Mouse (Mus musculus) brain, embryonic 14.5 days (tissue): Measurements from ENCODE around the gene Tuba1b. TPM values are rescaled to one million over a fixed set of nuclear protein-coding genes. Genes with fewer than 3 reads are reported as not detected.

Experiments
- DNase-seq: peaks from one replicate; pipeline ENCODE4 v3.0.0-alpha.2; 2011; ENCODE audit warnings: low read depth
- CTCF ChIP-seq: fragments of 200-500 bp; IDR thresholded peaks from 2 replicates; pipeline ENCODE4 v1.5.1; 2012; ENCODE audit warnings: inconsistent platforms, mild to moderate bottlenecking, moderate library complexity, borderline replicate concordance; ENCODE audit not compliant: insufficient read depth, insufficient read length; ENCODE audit errors: extremely low read depth
- POLR2A ChIP-seq: fragments of 200-500 bp; IDR thresholded peaks from 2 replicates; pipeline ENCODE4 v1.6.1; 2012; ENCODE audit warnings: mild to moderate bottlenecking, inconsistent platforms, borderline replicate concordance; ENCODE audit not compliant: poor library complexity, insufficient read depth, insufficient read length, severe bottlenecking; ENCODE audit errors: extremely low read depth
- polyA plus RNA-seq: library from polyadenylated mRNA; depleted of rRNA; stranded (reverse); fragments of >200 nt; gene quantifications from 2 replicates; pipeline ENCODE4 v1.2.3, GENCODE M21; 2012

Tuba1b gene
- polyA plus RNA-seq, 1 experiment: 2,160 TPM

- TF ChIP-seq POLR2A: no peak
- no peak for TF ChIP-seq CTCF
- DNase-seq: peak; percentile 96
Measured at GRCm38 (mm10) chr15:98971111-98971510, 36.7 kb upstream of the Tuba1b start.

- peak; percentile 74 for DNase-seq
- no peak for TF ChIP-seq CTCF
- no peak for TF ChIP-seq POLR2A
Measured at GRCm38 (mm10) chr15:98969372-98970101, 35.2 kb upstream of the Tuba1b start.

- TF ChIP-seq POLR2A (no peak), CTCF (no peak)
- DNase-seq: peak; percentile 98
Measured at GRCm38 (mm10) chr15:98968701-98969371, 34.5 kb upstream of the Tuba1b start.

- no peak for DNase-seq
- TF ChIP-seq POLR2A (no peak), CTCF (no peak)
Measured at GRCm38 (mm10) chr15:98959531-98959930, 25.2 kb upstream of the Tuba1b start.

GRCm38 (mm10) chr15:98958901-98959420 lies 24.6 kb upstream of the Tuba1b start:
- no peak for TF ChIP-seq POLR2A
- TF ChIP-seq CTCF: no peak
- DNase-seq: no peak

- no peak for TF ChIP-seq POLR2A
- TF ChIP-seq CTCF: no peak
- DNase-seq: no peak
Measured at GRCm38 (mm10) chr15:98957475-98957874, 23.1 kb upstream of the Tuba1b start.

GRCm38 (mm10) chr15:98956000-98956399 lies 21.6 kb upstream of the Tuba1b start:
- DNase-seq: peak; percentile 61
- TF ChIP-seq CTCF: no peak
- TF ChIP-seq POLR2A: no peak

- peak; percentile 78 for DNase-seq
- TF ChIP-seq CTCF (no peak), POLR2A (no peak)
Measured at GRCm38 (mm10) chr15:98955324-98955723, 21.0 kb upstream of the Tuba1b start.

- TF ChIP-seq POLR2A: peak; percentile 15; the same call in 1 of the 2 replicates
- no peak for TF ChIP-seq CTCF
Measured at GRCm38 (mm10) chr15:98954425-98955253, 20.3 kb upstream of the Tuba1b start.

GRCm38 (mm10) chr15:98953401-98954356 lies 19.3 kb upstream of the Tuba1b start, which contains the start of the genes Gm49450 and Tuba1a:
Gene Gm49450, minus strand, starts transcription at chr15:98953551.
Gene Tuba1a, minus strand, starts transcription at chr15:98953703.
- DNase-seq: peak; percentile 100
- TF ChIP-seq CTCF (no peak), POLR2A (peak; percentile 96; the same call in 1 of the 2 replicates)

More at GRCm38 (mm10) chr15:98954425-98955253, 20.3 kb upstream of the Tuba1b start:
- peak; percentile 90 for DNase-seq

- TF ChIP-seq POLR2A (no peak), CTCF (peak; percentile 36; the same call in 1 of the 2 replicates)
Measured at GRCm38 (mm10) chr15:98952751-98953400, 18.5 kb upstream of the Tuba1b start.

More at GRCm38 (mm10) chr15:98952751-98953400, 18.5 kb upstream of the Tuba1b start:
- DNase-seq: peak; percentile 88
